Mouse (Mus musculus): ENCODE data around the gene Myl4.
A peak's percentile ranks its signal among the peaks of the same experiment; 100 is the strongest.

Gene Myl4

GRCm38 (mm10) chr11:104572091-104572490, 21.6 kb downstream of the Myl4 start:
- no peak for DNase-seq

GRCm38 (mm10) chr11:104572566-104572965, 22.1 kb downstream of the Myl4 start:
- DNase-seq: no peak

- DNase-seq: no peak
Observed at GRCm38 (mm10) chr11:104576772-104577612, 26.5 kb downstream of the Myl4 start.

- no peak for DNase-seq
Observed at GRCm38 (mm10) chr11:104578074-104578473, 27.6 kb downstream of the Myl4 start.

- no peak for DNase-seq
Observed at GRCm38 (mm10) chr11:104579084-104579483, 28.6 kb downstream of the Myl4 start.

- no peak for DNase-seq
Observed at GRCm38 (mm10) chr11:104579575-104579974, 29.1 kb downstream of the Myl4 start.

- no peak for DNase-seq
Observed at GRCm38 (mm10) chr11:104580091-104580490, 29.6 kb downstream of the Myl4 start.

GRCm38 (mm10) chr11:104580606-104581005, 30.1 kb downstream of the Myl4 start:
- no peak for DNase-seq

GRCm38 (mm10) chr11:104581446-104582307, 31.2 kb downstream of the Myl4 start:
- no peak for DNase-seq

- no peak for DNase-seq
Observed at GRCm38 (mm10) chr11:104582308-104582606, 31.8 kb downstream of the Myl4 start.

GRCm38 (mm10) chr11:104582630-104583364, 32.3 kb downstream of the Myl4 start:
- no peak for DNase-seq

GRCm38 (mm10) chr11:104585495-104585894, 35.0 kb downstream of the Myl4 start:
- DNase-seq: no peak

GRCm38 (mm10) chr11:104587904-104588303, 37.4 kb downstream of the Myl4 start:
- no peak for DNase-seq

GRCm38 (mm10) chr11:104588513-104588912, 38.0 kb downstream of the Myl4 start:
- no peak for DNase-seq

- DNase-seq: no peak
Observed at GRCm38 (mm10) chr11:104589570-104589969, 39.1 kb downstream of the Myl4 start.

GRCm38 (mm10) chr11:104590148-104590547, 39.7 kb downstream of the Myl4 start:
- peak; percentile 68 for DNase-seq

GRCm38 (mm10) chr11:104592066-104592835, 41.8 kb downstream of the Myl4 start:
- DNase-seq: no peak

- DNase-seq: peak; percentile 28
Observed at GRCm38 (mm10) chr11:104596365-104596764, 45.9 kb downstream of the Myl4 start.

GRCm38 (mm10) chr11:104599265-104599945, 48.9 kb downstream of the Myl4 start:
- no peak for DNase-seq

GRCm38 (mm10) chr11:104600675-104601074, 50.2 kb downstream of the Myl4 start:
- no peak for DNase-seq

- no peak for DNase-seq
Observed at GRCm38 (mm10) chr11:104604192-104604591, 53.7 kb downstream of the Myl4 start.
